ENCODE assay signal across 7 mouse cellular contexts in the genomic region with DNA sequence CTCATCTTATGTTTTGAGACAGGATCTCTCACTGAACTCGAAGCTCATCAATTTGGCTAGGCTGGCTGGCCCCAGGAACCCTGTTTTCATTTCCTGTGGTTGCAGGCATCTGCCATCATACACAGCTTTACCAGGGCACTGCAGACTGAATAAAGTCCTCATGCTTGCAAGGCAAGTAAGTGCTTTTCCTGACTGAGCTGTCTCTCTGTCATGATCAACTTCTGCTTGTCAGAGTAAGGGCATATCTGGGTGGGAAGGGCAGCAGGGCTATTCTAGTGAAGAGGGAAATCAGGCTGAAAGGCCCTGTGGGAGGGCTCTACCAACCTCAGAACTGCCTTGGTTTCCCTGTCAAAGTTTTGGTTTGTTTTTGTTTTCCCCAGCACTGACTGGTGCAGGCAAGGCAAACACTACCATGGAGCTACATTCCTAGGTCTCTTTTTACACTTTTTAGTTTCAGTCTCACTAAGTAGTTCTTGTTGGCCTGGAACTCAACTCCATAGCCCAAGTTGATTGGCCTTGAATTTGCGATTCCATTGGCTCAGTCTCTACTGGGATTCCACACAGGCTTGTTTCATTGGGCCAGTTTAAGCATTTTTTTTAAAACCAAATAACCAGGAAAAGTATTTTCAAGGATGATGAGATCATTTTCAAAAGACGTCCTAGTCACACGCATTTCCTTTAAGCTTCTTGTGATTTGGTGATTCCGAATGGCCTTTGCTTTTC. TPM values are rescaled to one million over a fixed set of nuclear protein-coding genes. Genes with fewer than 3 reads are reported as not detected.
DNase-seq lines count a peak whose midpoint lies in the region; ATAC-seq lines count a peak whose summit lies in the region.

No protein-coding gene starts in this region.

- peaks cover 3% of the 10 kb centered on the region; the same call in 1 of the 2 replicates for H3K9me3 ChIP-seq in embryonic facial prominence, embryonic 10.5 days
- H3K9me3 ChIP-seq in lung, embryonic 15.5 days, result no peaks in the 10 kb centered on the region

- H3K27me3 ChIP-seq in embryonic facial prominence, embryonic 10.5 days (replicated peaks; ENCODE audit: low read depth, poor library complexity, severe bottlenecking), result no peaks in the 10 kb centered on the region
- no peaks in the 10 kb centered on the region for H3K27me3 ChIP-seq in lung, embryonic 15.5 days

- peaks cover 25% of the 10 kb centered on the region for H3K4me1 ChIP-seq in embryonic facial prominence, embryonic 10.5 days
- H3K4me1 ChIP-seq in lung, embryonic 15.5 days, result peaks cover 17% of the 10 kb centered on the region

- 26% methylated on average over 5 of the region's 5 CpGs for WGBS in embryonic facial prominence, embryonic 10.5 days
- WGBS in lung, embryonic 15.5 days, result 26% methylated on average over 5 of the region's 5 CpGs

- ATAC-seq in lung, embryonic 15.5 days (ENCODE audit: borderline replicate concordance, extremely low read depth, low FRiP score, low TSS enrichment), result peak; percentile 2; the same call in 1 of the 2 replicates

- peak overlapping the region; percentile 88 for H3K27ac ChIP-seq in embryonic facial prominence, embryonic 10.5 days (replicated peaks)
- H3K27ac ChIP-seq in lung, embryonic 15.5 days, result peak overlapping the region; percentile 99

- peak; percentile 43 for DNase-seq in MN1 (ENCODE audit: low spot score)
- no peak for DNase-seq in embryonic facial prominence, embryonic 10.5 days (ENCODE audit: low spot score)
- peak; percentile 9 to 42 for DNase-seq in heart, postnatal 36 days
- peak; percentile 8 to 15 for DNase-seq in thymus, adult 18-20 months
- DNase-seq in cerebellum, postnatal 4 days (ENCODE audit: low spot score in 2 of 2), result no peak
- no peak for DNase-seq in right cerebral cortex, postnatal 14 days

- peak overlapping the region; percentile 54 for H3K4me3 ChIP-seq in embryonic facial prominence, embryonic 10.5 days
- no peak overlapping the region for H3K4me3 ChIP-seq in lung, embryonic 15.5 days

- no peaks in the 10 kb centered on the region for H3K36me3 ChIP-seq in embryonic facial prominence, embryonic 10.5 days (replicated peaks)
- H3K36me3 ChIP-seq in lung, embryonic 15.5 days, result no peaks in the 10 kb centered on the region

- no peak overlapping the region; the same call in 1 of the 2 replicates for H3K9ac ChIP-seq in lung, embryonic 15.5 days

- intact Hi-C loops in heart, postnatal 36 days (cut with DNase I), result loop anchor here (1.0 to 5.0 kb wide), 2 partner anchors 31 to 92 kb away; a partner anchor contains a TSS

- peak overlapping the region; percentile 56 for H3K4me2 ChIP-seq in lung, embryonic 15.5 days

RNA-seq across cellular contexts. Expression of a gene that starts 31.7 kb away (rescaled TPM):
- polyA plus RNA-seq in embryonic facial prominence, embryonic 10.5 days (2016; fragmentation: Nextera tagmentation; extraction: Ambion mirVana), result 127 and 131 TPM in 2 replicates
- total RNA-seq in heart, postnatal 36 days (2021), result 100 to 1,000 TPM; 384 to 410 TPM
- 396 and 402 TPM in 2 replicates for polyA plus RNA-seq in lung, embryonic 15.5 days (2015; fragmentation: Nextera tagmentation; extraction: Ambion mirVana)

Comparison
In these comparisons a context has a peak if more than half of its experiments do, and no peak if none do; other contexts are left out.
1. DNase-seq: peak in MN1 (single experiment), heart, postnatal 36 days (2 of 2) and thymus, adult 18-20 months (2 of 2); none in embryonic facial prominence, embryonic 10.5 days (single experiment), cerebellum, postnatal 4 days (0 of 2) and right cerebral cortex, postnatal 14 days (single experiment).